Mouse (Mus musculus) frontal cortex, postnatal 25 days (tissue): ENCODE results near the gene Fam107b.

Source experiments
- DNase-seq, 2 experiments: peaks; one replicate each; pipeline ENCODE4 v3.0.0; 2022; ENCODE audit warnings: low spot score in 2 of 2

Gene Fam107b

GRCm38 (mm10) chr2:3773089-3773488 is 202.8 kb downstream of the Fam107b start:
- no peak for DNase-seq

GRCm38 (mm10) chr2:3775569-3775968 is 205.3 kb downstream of the Fam107b start:
- DNase-seq, result no peak

GRCm38 (mm10) chr2:3776045-3776444 is 205.8 kb downstream of the Fam107b start:
- DNase-seq, result no peak

- no peak for DNase-seq
Observed at GRCm38 (mm10) chr2:3777696-3778095, 207.4 kb downstream of the Fam107b start.

GRCm38 (mm10) chr2:3785546-3785945 is 215.3 kb downstream of the Fam107b start:
- no peak for DNase-seq

GRCm38 (mm10) chr2:3787752-3788423 is 217.6 kb downstream of the Fam107b start:
- no peak for DNase-seq

- no peak for DNase-seq
Observed at GRCm38 (mm10) chr2:3788424-3788786, 218.1 kb downstream of the Fam107b start.

- no peak for DNase-seq
Observed at GRCm38 (mm10) chr2:3796543-3796942, 226.3 kb downstream of the Fam107b start.

- no peak for DNase-seq
Observed at GRCm38 (mm10) chr2:3799767-3800554, 229.7 kb downstream of the Fam107b start.

- DNase-seq, result no peak
Observed at GRCm38 (mm10) chr2:3800555-3800878, 230.2 kb downstream of the Fam107b start.

- DNase-seq, result no peak
Observed at GRCm38 (mm10) chr2:3805742-3806141, 235.5 kb downstream of the Fam107b start.

GRCm38 (mm10) chr2:3810321-3810720 is 240.0 kb downstream of the Fam107b start:
- DNase-seq, result no peak

- DNase-seq, result peak; percentile 32 to 52
Observed at GRCm38 (mm10) chr2:3816142-3816609, 245.9 kb downstream of the Fam107b start.

GRCm38 (mm10) chr2:3817626-3818025 is 247.3 kb downstream of the Fam107b start:
- DNase-seq, result no peak

- DNase-seq, result no peak
Observed at GRCm38 (mm10) chr2:3822483-3823455, 252.5 kb downstream of the Fam107b start.
